Mouse (Mus musculus) heart, postnatal 0 days (tissue): ENCODE measurements around the gene Col4a1.

ENCODE experiments used
- CTCF ChIP-seq: IDR thresholded peaks from 2 replicates; pipeline ENCODE4 v1.5.1; 2016; ENCODE audit warnings: antibody characterized with exemption, control low read depth, low read depth
- EP300 ChIP-seq: IDR thresholded peaks from 2 replicates; pipeline ENCODE4 v1.6.1; 2016; ENCODE audit warnings: antibody characterized with exemption, low read depth

- TF ChIP-seq CTCF (no peak), EP300 (no peak)
Observed at GRCm38 (mm10) chr8:11313176-11314111, 818 bp upstream of the Col4a1 start.
